Mouse (Mus musculus) CH12.LX (cell line): ENCODE results near the gene Anxa3. TPM values are rescaled to one million over a fixed set of nuclear protein-coding genes. Genes with fewer than 3 reads are reported as not detected.

Experiments used
- DNase-seq: peaks from one replicate; pipeline ENCODE4 v3.0.0-alpha.2; 2013; ENCODE audit errors: extremely low read depth
- H3K27ac ChIP-seq: 2 replicates; pipeline ENCODE4 v1.5.1; 2012; ENCODE audit warnings: low read depth, mild to moderate bottlenecking, control low read depth, moderate library complexity; ENCODE audit not compliant: insufficient read depth
- H3K27me3 ChIP-seq: replicated peaks from 2 replicates; pipeline ENCODE3; 2012; ENCODE audit warnings: inconsistent platforms
- H3K36me3 ChIP-seq, 2 experiments: replicated peaks in 1 of 2; 2 replicates each; pipeline versions ENCODE3 to v1.6.1; 2012; ENCODE audit warnings: inconsistent platforms in 1 of 2, low read length in 1 of 2, mild to moderate bottlenecking in 1 of 2, mixed read lengths in 1 of 2, moderate library complexity in 1 of 2; ENCODE audit not compliant: control insufficient read depth in 1 of 2, insufficient read depth in 1 of 2
- H3K4me1 ChIP-seq, 2 experiments: 2 replicates each; pipeline ENCODE4 v1.6.1; 2012; ENCODE audit warnings: inconsistent platforms in 1 of 2, moderate library complexity in 1 of 2; ENCODE audit not compliant: insufficient read depth in 2 of 2, control insufficient read depth in 1 of 2
- H3K4me2 ChIP-seq: 2 replicates; pipeline ENCODE4 v1.6.1; 2012; ENCODE audit warnings: low read depth, mild to moderate bottlenecking, control low read depth; ENCODE audit not compliant: poor library complexity, insufficient read depth, severe bottlenecking
- H3K4me3 ChIP-seq, 3 experiments: fragments of 150-350 bp in 1 of 3; sonication (generic) in 1 of 3; replicated peaks in 1 of 3; 2 replicates each; pipeline versions ENCODE3 to v1.5.1; 2011 to 2012; ENCODE audit warnings: low read depth in 2 of 3, low read length in 2 of 3, mild to moderate bottlenecking in 2 of 3, moderate library complexity in 2 of 3, control low read depth in 1 of 3, improper control_type of control experiment in 1 of 3, inconsistent platforms in 1 of 3, mixed read lengths in 1 of 3; ENCODE audit not compliant: poor library complexity in 1 of 3
- H3K79me2 ChIP-seq: replicated peaks from 2 replicates; pipeline ENCODE4 v1.6.1; 2012; ENCODE audit warnings: mild to moderate bottlenecking, moderate library complexity; ENCODE audit not compliant: control insufficient read depth, poor library complexity, insufficient read depth, severe bottlenecking; ENCODE audit errors: extremely low read depth
- H3K9ac ChIP-seq: 2 replicates; pipeline ENCODE4 v1.6.1; 2012; ENCODE audit warnings: low read depth, mild to moderate bottlenecking, control low read depth, moderate library complexity; ENCODE audit not compliant: insufficient read depth
- H3K9me3 ChIP-seq: replicated peaks from 2 replicates; pipeline ENCODE3; 2012; ENCODE audit warnings: low read length, inconsistent platforms, mixed read lengths
- BHLHE40 ChIP-seq: IDR thresholded peaks from 2 replicates; pipeline ENCODE4 v1.6.1; 2011; ENCODE audit warnings: mild to moderate bottlenecking, low read depth, low read length, improper control_type of control experiment
- CHD2 ChIP-seq: IDR thresholded peaks from 2 replicates; pipeline ENCODE4 v1.6.1; 2011; ENCODE audit warnings: low read length, improper control_type of control experiment
- CTCF ChIP-seq, 2 experiments: IDR thresholded peaks in 1 of 2; conservative IDR thresholded peaks in 1 of 2; 2 replicates each; pipeline ENCODE4 v1.5.1; 2011 to 2012; ENCODE audit warnings: low read depth in 2 of 2, low read length in 2 of 2, improper control_type of control experiment in 1 of 2, inconsistent platforms in 1 of 2, mild to moderate bottlenecking in 1 of 2, moderate library complexity in 1 of 2
- ELF1 ChIP-seq: IDR thresholded peaks from 2 replicates; pipeline ENCODE4 v1.6.1; 2014; ENCODE audit warnings: low read depth, mild to moderate bottlenecking, inconsistent platforms, low read length, improper control_type of control experiment
- ETS1 ChIP-seq: conservative IDR thresholded peaks from 2 replicates; pipeline ENCODE4 v1.6.1; 2012; ENCODE audit warnings: low read depth, mild to moderate bottlenecking, inconsistent platforms, low read length, improper control_type of control experiment, moderate library complexity
- GABPA ChIP-seq: IDR thresholded peaks from 2 replicates; pipeline ENCODE4 v1.6.1; 2012; ENCODE audit warnings: low read depth, low read length, improper control_type of control experiment, inconsistent platforms; ENCODE audit not compliant: insufficient replicate concordance
- HCFC1 ChIP-seq: IDR thresholded peaks from 2 replicates; pipeline ENCODE4 v1.6.1; 2012; ENCODE audit warnings: low read depth, mild to moderate bottlenecking, inconsistent platforms, low read length, improper control_type of control experiment
- IRF4 ChIP-seq: IDR thresholded peaks from 2 replicates; pipeline ENCODE4 v1.6.1; 2014; ENCODE audit warnings: low read depth, mild to moderate bottlenecking, inconsistent platforms, low read length, improper control_type of control experiment
- JUN ChIP-seq: IDR thresholded peaks from 2 replicates; pipeline ENCODE4 v1.6.1; 2011; ENCODE audit warnings: low read depth, mild to moderate bottlenecking, low read length, improper control_type of control experiment, moderate library complexity; ENCODE audit not compliant: insufficient read depth
- JUND ChIP-seq: conservative IDR thresholded peaks from 2 replicates; pipeline ENCODE4 v1.6.1; 2011; ENCODE audit warnings: low read depth, low read length, improper control_type of control experiment
- MAFK ChIP-seq: IDR thresholded peaks from 2 replicates; pipeline ENCODE4 v1.6.1; 2011; ENCODE audit warnings: low read length, improper control_type of control experiment; ENCODE audit not compliant: insufficient replicate concordance
- MAX ChIP-seq: IDR thresholded peaks from 2 replicates; pipeline ENCODE4 v1.6.1; 2011; ENCODE audit warnings: low read length, improper control_type of control experiment
- MAZ ChIP-seq: IDR thresholded peaks from 2 replicates; pipeline ENCODE4 v1.6.1; 2012; ENCODE audit warnings: low read depth, mild to moderate bottlenecking, inconsistent platforms, low read length, improper control_type of control experiment, moderate library complexity
- MEF2A ChIP-seq: IDR thresholded peaks from 2 replicates; pipeline ENCODE4 v1.6.1; 2014; ENCODE audit warnings: low read depth, mild to moderate bottlenecking, inconsistent platforms, low read length, improper control_type of control experiment, borderline replicate concordance
- MXI1 ChIP-seq: IDR thresholded peaks from 2 replicates; pipeline ENCODE4 v1.6.1; 2011; ENCODE audit warnings: mild to moderate bottlenecking, low read depth, low read length, improper control_type of control experiment
- MYC ChIP-seq: IDR thresholded peaks from 2 replicates; pipeline ENCODE4 v1.6.1; 2011; ENCODE audit warnings: low read depth, mild to moderate bottlenecking, improper control_type of control experiment, low read length
- NELFE ChIP-seq: IDR thresholded peaks from 2 replicates; pipeline ENCODE4 v1.6.1; 2011; ENCODE audit warnings: low read depth, low read length, improper control_type of control experiment
- NRF1 ChIP-seq: IDR thresholded peaks from 2 replicates; pipeline ENCODE4 v1.6.1; 2014; ENCODE audit warnings: low read depth, mild to moderate bottlenecking, inconsistent platforms, low read length, improper control_type of control experiment, moderate library complexity
- PAX5 ChIP-seq: IDR thresholded peaks from 2 replicates; pipeline ENCODE4 v1.6.1; 2012; ENCODE audit warnings: low read length, inconsistent platforms, mixed read lengths
- POLR2A ChIP-seq: IDR thresholded peaks from 2 replicates; pipeline ENCODE4 v1.6.1; 2011; ENCODE audit warnings: low read depth, mild to moderate bottlenecking, improper control_type of control experiment, low read length
- POLR2AphosphoS2 ChIP-seq: IDR thresholded peaks from 2 replicates; pipeline ENCODE4 v1.6.1; 2011; ENCODE audit warnings: low read depth, low read length, improper control_type of control experiment
- RCOR1 ChIP-seq: conservative IDR thresholded peaks from 2 replicates; pipeline ENCODE4 v1.6.1; 2012; ENCODE audit warnings: low read depth, mild to moderate bottlenecking, inconsistent platforms, low read length, improper control_type of control experiment
- SIN3A ChIP-seq: IDR thresholded peaks from 2 replicates; pipeline ENCODE4 v1.6.1; 2012; ENCODE audit warnings: low read length, improper control_type of control experiment, inconsistent platforms
- SMC3 ChIP-seq: IDR thresholded peaks from 2 replicates; pipeline ENCODE4 v1.6.1; 2011; ENCODE audit warnings: low read depth, low read length, improper control_type of control experiment
- TBP ChIP-seq: conservative IDR thresholded peaks from 2 replicates; pipeline ENCODE4 v1.6.1; 2011; ENCODE audit warnings: low read depth, low read length, improper control_type of control experiment
- UBTF ChIP-seq: IDR thresholded peaks from 2 replicates; pipeline ENCODE4 v1.6.1; 2012; ENCODE audit warnings: low read depth, mild to moderate bottlenecking, inconsistent platforms, low read length, improper control_type of control experiment, moderate library complexity
- USF1 ChIP-seq: IDR thresholded peaks from 2 replicates; pipeline ENCODE4 v1.6.1; 2014; ENCODE audit warnings: low read depth, mild to moderate bottlenecking, inconsistent platforms, low read length, improper control_type of control experiment
- USF2 ChIP-seq: conservative IDR thresholded peaks from 2 replicates; pipeline ENCODE4 v1.6.1; 2011; ENCODE audit warnings: low read depth, low read length, improper control_type of control experiment
- ZC3H11A ChIP-seq: IDR thresholded peaks from 2 replicates; pipeline ENCODE4 v1.6.1; 2012; ENCODE audit warnings: low read depth, mild to moderate bottlenecking, inconsistent platforms, low read length, improper control_type of control experiment
- dilution Hi-C: fragments of 300-500 bp; cut with MboI; formaldehyde crosslinking; loops from 2 replicates; pipeline ENCODE4 v1.14.3; 2020; ENCODE audit warnings: low sequenced_read_pairs; ENCODE audit not compliant: extremely low pct_unique_long_range_greater_than_20kb, extremely low pct_ligation_motif_present
- in situ Hi-C: fragments of 300-500 bp; cut with MboI; formaldehyde crosslinking; loops from 3 replicates; pipeline ENCODE4 v1.14.3; 2019; ENCODE audit warnings: low sequenced_read_pairs, low pct_ligation_motif_present, low pct_unique_long_range_greater_than_20kb, mixed read lengths
- polyA plus RNA-seq: library from polyadenylated mRNA; unstranded; fragments of >175 nt; gene quantifications from 2 replicates; pipeline ENCODE4 v1.2.1, GENCODE M21; 2012; ENCODE audit warnings: low read depth; ENCODE audit not compliant: insufficient read length
- total RNA-seq, 2 experiments: library from RNA; depleted of rRNA; stranded (reverse); fragments of 300-350 nt in 1 of 2; fragments of >200 nt in 1 of 2; gene quantifications; 2 replicates each; pipeline ENCODE4 v1.2.3; 2012 to 2014

Anxa3 gene
- total and polyA plus RNA-seq, 3 experiments, result 1.4 TPM; not detected in 2

GRCm38 (mm10) chr5:96795752-96796151 is 2.6 kb downstream of the Anxa3 start:
- Histone ChIP-seq H3K27ac (no peak overlapping the region), H3K4me1 (peaks cover 0 to 6% of the 10 kb centered on the region in 2 experiments; a peak in 1 of 4 replicates), H3K4me3 (no peak overlapping the region), H3K36me3 (no peaks in the 10 kb centered on the region), H3K27me3 (no peaks in the 10 kb centered on the region), H3K79me2 (no peaks in the 10 kb centered on the region), H3K9me3 (no peaks in the 10 kb centered on the region), H3K4me2 (no peak overlapping the region), H3K9ac (no peak overlapping the region)
- in situ Hi-C loops (no loop called here), dilution Hi-C loops (no loop called here)
- TF ChIP-seq NRF1, result no peak
- no peak for TF ChIP-seq MYC
- no peak for TF ChIP-seq CTCF (conservative IDR thresholded peaks at IDR 0.05 in 1 of 2, IDR thresholded peaks at IDR 0.05 in 1 of 2; ENCODE audit: low read depth in 2 of 2, low read length in 2 of 2)
- TF ChIP-seq RCOR1, result no peak
- no peak for TF ChIP-seq HCFC1
- TF ChIP-seq MAFK, result no peak
- TF ChIP-seq ELF1, result no peak
- no peak for TF ChIP-seq ETS1
- TF ChIP-seq POLR2A, result no peak
- TF ChIP-seq SMC3, result no peak
- TF ChIP-seq CHD2, result no peak
- TF ChIP-seq POLR2AphosphoS2, result no peak
- TF ChIP-seq ZC3H11A, result no peak
- no peak for TF ChIP-seq UBTF
- no peak for TF ChIP-seq TBP
- TF ChIP-seq PAX5, result no peak
- DNase-seq, result no peak

DNA sequence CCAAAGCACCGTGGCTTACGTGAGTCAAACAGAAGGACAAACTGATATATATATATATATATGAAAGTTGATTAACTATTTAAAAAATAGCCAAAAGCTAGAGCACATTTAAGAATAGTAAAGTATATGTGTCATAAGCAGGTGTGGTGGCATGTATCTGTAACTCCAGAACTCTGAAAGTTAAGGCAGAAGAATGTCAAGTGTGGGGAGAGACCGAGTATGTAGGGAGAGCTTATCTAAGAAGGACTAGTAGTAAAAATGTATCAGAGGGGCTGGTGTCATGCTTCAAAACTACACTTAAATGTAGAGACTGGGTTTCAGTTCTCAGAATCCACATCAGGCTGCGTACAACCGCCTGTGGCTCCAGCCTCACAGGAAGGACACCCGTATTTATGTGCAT is 4.3 kb downstream of the Anxa3 start:
- no peak overlapping the region for H3K4me2 ChIP-seq
- H3K36me3 ChIP-seq, result no peaks in the 10 kb centered on the region
- no peak for TF ChIP-seq UBTF
- TF ChIP-seq BHLHE40, result no peak
- TF ChIP-seq MEF2A, result no peak
- no peak for TF ChIP-seq MXI1
- no peak for TF ChIP-seq GABPA
- TF ChIP-seq USF2, result no peak
- no peak for TF ChIP-seq MAZ
- no peak for TF ChIP-seq USF1
- no peak for TF ChIP-seq JUND
- no peak for TF ChIP-seq ZC3H11A
- TF ChIP-seq RCOR1, result no peak
- no peak for TF ChIP-seq NELFE
- no peak for TF ChIP-seq TBP
- no peak for TF ChIP-seq JUN
- TF ChIP-seq IRF4, result no peak
- TF ChIP-seq POLR2A, result no peak
- no peak for TF ChIP-seq ETS1
- TF ChIP-seq SIN3A, result no peak
- no peak for TF ChIP-seq HCFC1
- no peak for TF ChIP-seq MAX
- TF ChIP-seq, all 38 proteins: peak for 0
- in situ Hi-C loops, result no loop called here
- H3K4me3 ChIP-seq, result no peak overlapping the region
- no peak overlapping the region for H3K27ac ChIP-seq
- no peaks in the 10 kb centered on the region for H3K9me3 ChIP-seq
- no peak overlapping the region for H3K9ac ChIP-seq
- H3K79me2 ChIP-seq, result no peaks in the 10 kb centered on the region
- H3K4me1 ChIP-seq, result peaks cover 0 to 2% of the 10 kb centered on the region in 2 experiments; a peak in 2 of 4 replicates
- no peaks in the 10 kb centered on the region for H3K27me3 ChIP-seq
- DNase-seq, result no peak
- dilution Hi-C loops, result no loop called here
